Mouse (Mus musculus) 3134 (cell line): ENCODE measurements at regions not wholly inside any gene's neighbourhood (a gene's known extent, or its start where the extent isn't known, plus 50 kb on each side); places are given as distances from the start of the nearest gene placed in this dataset.

Source experiments
- DNase-seq: peaks from one replicate; pipeline ENCODE4 v3.0.0-alpha.2; 2011; ENCODE audit warnings: low spot score; ENCODE audit not compliant: insufficient read length; ENCODE audit errors: extremely low read depth

GRCm38 (mm10) chr1:186314180-186314579, 197.1 kb upstream of the Lyplal1 start:
- DNase-seq: no peak

- no peak for DNase-seq
Measured at GRCm38 (mm10) chr1:186312698-186313097, 195.6 kb upstream of the Lyplal1 start.

DNA sequence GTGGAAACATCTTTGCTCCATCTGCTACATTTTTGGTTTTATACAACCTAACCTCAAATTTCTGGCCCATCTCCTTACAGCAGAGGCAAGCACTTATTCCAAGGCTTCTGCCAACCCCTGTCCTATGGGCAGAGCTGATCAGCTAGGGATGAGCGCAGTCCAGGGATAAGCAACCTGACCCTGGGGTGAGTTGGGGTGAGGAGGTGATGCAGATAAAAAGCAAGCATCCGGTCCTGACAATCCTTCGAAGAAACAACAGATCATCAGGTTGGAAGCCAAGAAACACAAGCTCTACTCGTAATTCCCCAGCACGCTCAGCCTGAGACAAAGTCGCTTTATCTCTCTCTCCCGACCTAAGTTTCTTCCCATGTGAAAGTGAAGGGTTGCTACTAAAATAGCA, 194.9 kb upstream of the Lyplal1 start:
- no peak for DNase-seq

DNA sequence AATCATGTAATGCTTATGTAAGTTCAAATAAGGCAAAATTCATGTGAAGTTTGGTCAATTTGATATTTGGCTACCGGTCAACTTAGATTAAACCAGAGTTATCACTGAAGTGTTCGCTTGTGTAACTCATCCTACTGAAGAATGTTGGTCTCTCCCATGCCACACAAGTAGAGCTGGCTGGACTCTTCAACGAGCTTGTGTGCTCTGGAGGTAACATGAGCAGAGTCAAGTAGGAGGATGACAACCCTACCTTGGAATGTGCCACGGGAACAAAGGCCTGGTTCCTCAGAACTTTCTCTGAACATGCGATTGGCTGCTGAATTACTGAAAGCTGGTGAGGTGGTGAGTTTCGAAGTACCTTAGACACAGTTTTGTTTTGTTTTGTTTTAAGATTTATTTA, 190.5 kb upstream of the Lyplal1 start:
- DNase-seq: no peak

DNA sequence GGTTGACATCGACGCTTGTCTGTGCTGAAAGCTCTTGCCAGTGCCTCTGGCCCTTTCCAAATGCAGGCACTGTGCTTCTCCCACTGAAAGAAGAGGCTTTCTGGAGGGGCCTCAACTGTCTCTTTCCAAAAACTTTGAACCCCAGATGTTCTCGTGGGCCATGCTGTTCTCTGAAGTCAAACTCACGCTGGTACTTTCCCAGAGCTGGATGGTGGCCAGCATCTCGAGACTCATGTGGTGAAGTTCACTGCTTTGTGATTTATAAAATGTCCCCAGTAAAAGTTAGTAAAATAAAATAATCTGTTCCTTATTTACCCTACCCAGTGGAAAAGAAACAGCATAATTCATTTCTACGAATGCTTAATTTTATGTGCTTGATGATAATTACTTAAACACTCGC, 180.4 kb upstream of the Lyplal1 start:
- DNase-seq: no peak

DNA sequence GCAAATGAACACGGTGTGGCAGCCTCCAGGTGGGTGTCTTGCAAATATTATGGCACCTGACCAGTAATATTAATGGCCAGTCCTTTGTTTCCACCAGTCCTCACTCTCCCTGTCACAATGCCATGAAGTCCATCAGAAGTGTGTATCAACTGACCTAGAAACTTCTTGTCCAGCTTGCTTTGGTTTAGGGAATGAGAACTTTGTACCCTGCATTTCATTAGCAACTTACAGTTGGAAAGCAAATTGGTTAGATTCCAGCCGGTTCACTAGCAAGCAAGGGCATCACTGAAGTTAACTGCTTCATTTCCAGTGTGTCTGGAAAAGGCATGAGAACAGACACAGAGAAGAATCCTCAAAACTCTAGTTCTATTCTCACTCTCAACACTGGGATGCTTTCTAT, 178.1 kb upstream of the Lyplal1 start:
- no peak for DNase-seq

DNA sequence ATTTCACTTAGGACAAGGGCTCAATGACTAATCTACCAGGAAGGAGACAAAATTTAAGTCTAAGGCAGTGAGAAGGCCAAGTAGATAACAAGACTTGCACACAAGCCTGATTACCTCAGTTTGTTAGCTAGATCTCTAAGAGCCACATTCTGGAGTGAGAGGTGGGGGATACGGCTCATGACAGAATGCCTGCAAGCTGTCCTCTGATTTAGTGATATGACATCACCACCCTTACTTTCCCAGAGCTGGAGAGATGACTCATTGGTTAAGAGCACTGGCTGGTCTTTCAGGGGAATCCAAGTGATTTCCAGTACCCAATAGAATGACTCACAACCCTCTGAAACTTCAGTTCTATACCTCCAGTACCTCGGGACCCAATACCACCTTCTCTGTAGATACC, 177.5 kb upstream of the Lyplal1 start:
- no peak for DNase-seq

- DNase-seq: no peak
Measured at GRCm38 (mm10) chr1:186289117-186289516, 172.0 kb upstream of the Lyplal1 start.

GRCm38 (mm10) chr1:186287831-186288230, 170.7 kb upstream of the Lyplal1 start:
- no peak for DNase-seq

- DNase-seq: no peak
Measured at GRCm38 (mm10) chr1:186286401-186286800, 169.3 kb upstream of the Lyplal1 start.

GRCm38 (mm10) chr1:186277981-186278634, 161.0 kb upstream of the Lyplal1 start:
- DNase-seq: no peak

- DNase-seq: no peak
Measured at GRCm38 (mm10) chr1:186271436-186271835, 154.3 kb upstream of the Lyplal1 start.

DNA sequence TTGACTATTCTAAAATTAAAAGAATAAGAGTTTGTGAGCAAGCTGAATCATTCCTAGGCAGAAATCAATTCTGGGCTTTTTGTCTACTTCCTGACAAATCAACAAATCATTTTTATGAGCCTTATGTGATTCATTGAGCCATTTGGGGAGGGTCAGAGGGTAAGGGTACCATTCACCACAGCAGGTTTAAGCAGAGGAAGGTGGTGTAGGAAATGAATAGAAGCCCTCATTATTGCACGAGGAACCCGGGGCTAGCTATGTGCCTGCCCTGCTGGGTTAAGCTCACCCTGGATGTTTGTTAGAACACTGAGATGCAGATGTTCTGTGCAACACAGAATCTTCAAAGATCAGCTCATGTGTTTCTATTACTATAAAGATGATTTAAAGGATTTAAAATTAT, 150.2 kb upstream of the Lyplal1 start:
- DNase-seq: no peak

DNA sequence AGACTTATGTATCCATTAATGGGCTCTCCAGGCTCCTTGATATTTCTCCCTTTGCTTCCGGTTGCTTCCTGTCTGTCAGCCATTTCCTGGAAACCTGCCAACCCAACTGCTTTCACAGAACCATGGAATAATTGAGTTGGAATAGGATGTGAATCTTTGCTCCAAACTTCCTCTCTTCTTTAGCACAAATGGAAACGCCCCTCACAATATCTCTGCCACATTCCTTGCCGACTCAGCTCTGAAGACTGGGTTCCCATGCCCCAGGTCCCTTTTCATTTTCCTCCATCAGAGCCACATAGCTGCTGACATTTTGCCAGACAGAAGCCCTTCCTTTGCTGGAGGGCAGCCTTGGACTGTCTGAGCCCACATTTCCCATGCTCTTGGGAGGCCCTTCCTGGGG, 147.5 kb upstream of the Lyplal1 start:
- no peak for DNase-seq

DNA sequence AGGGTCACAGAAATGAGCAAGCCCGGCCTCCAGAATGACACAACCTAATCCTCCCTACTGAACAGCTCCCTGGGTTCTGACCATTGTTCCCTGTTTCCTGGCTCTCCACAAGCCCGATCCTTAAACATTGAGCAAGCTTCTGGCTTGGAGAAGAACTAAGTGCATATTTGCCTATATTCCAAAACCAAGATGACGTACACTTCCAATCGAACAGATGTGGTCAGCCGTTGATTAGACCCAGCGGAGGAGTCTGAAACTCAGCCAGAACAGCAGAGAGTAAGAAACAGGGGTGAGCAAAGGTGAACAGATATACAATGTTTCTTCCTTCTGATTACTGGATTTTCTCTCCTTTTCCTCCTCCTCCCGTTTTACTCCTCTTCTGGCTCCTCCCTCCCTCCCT, 146.8 kb upstream of the Lyplal1 start:
- no peak for DNase-seq

DNA sequence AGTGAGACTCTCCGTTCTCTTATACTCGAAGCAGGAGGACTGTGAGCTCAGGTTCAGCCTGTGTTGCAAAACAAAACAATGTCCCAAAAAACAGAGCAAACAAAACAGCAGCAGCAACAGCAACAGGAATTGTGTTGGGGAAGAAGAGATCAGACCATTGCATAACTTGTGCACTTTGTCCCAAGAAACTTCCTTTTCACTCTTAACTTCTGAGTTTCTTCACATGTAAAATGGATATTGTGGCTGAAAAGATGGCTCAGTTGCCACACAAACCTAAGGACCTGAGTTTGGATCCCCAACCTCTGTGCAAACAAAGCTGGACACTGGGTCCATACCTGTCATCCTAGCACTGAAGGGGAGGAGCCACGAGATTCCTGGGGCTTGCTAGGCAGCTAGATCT, 146.1 kb upstream of the Lyplal1 start:
- no peak for DNase-seq

- DNase-seq: no peak
Measured at GRCm38 (mm10) chr1:186262040-186262439, 144.9 kb upstream of the Lyplal1 start.

DNA sequence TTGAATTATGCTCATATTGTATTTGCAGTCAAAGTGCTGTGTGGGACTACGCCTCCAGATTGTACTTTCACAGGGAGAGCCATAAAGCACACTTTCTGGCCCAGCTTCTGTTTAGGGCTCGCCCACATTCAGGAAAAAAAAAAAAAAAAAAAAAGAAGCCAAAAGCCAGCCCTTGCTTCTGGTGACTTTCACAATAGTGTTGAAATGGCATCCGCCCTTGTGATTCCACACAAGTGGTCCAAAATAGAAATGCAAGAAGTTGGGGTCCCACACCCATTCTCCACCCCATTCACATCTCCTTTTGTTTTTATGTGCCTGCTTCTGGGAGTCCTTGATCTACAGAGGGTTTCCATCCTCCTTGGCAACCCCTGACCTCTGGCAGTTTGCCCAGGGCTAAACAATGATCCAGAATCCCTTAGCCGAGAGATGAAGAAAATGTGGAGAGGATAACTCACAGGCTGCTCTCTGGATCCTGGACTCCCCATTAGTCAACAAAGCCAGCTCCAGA, 144.3 kb upstream of the Lyplal1 start:
- no peak for DNase-seq

DNA sequence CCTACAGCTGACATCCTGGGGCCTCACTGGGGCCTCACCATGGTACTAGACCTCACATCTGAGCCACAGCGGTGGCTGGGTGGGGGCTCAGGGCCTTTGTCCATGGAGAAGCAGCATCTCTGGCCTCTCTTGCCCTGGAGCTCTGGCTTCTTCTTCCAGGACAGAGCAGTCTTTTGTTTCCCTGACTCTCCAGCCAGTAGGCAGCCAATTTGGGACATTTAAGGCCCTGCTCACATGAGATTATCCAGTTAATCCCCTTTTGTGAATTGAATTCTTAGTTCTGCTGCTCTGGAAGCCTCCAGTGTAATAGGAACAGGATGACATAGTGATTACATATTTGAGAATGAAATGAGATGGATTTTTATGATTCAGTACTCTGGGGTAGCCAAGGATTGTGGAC, 140.5 kb upstream of the Lyplal1 start:
- no peak for DNase-seq

DNA sequence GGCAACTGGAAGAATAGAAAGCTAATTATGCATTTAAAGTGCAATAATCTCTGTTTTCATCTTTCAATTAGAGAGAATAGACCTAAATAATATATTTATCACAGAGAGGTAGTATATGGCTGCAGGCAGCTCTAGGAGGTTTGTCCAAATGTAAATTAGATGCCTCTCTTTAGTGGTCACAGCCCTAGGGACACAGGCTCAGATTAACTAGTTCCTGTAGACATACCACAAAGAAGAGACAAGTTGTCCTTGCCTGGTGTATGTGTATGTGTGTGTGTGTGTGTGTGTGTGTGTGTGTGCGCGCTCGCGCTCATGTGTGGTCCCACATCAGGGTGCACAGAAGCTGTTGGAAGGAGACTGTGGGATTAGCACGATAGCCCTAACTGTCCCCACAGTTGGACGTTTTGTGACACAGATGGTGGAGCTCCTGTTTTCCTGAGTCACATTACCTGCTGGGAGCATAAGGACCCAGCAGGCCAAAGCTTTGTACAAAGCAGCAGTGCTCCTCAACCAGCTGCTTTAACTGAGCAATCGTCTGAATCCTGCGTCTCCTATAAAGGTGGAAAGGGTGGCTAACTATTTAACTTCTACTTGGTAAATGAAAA, 138.5 kb upstream of the Lyplal1 start:
- no peak for DNase-seq

DNA sequence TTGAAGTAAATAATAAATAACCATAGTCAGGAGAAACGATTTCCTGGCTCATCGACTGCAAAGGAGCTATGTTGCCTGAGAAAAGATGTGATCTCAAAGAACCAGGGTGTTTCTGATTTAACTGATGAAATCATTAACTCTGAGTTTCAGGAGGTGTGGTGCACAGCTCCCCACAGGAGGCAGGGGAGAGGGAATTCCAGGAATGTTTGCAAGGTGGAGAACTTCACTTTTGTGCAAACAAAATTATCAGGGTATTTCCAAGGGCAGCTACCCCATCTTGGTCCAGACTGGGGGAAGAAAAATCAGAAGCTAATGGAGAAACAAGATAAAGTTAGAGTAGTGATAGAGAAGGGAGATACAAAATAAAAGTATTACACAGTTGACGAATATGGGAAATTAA, 137.4 kb upstream of the Lyplal1 start:
- no peak for DNase-seq

DNA sequence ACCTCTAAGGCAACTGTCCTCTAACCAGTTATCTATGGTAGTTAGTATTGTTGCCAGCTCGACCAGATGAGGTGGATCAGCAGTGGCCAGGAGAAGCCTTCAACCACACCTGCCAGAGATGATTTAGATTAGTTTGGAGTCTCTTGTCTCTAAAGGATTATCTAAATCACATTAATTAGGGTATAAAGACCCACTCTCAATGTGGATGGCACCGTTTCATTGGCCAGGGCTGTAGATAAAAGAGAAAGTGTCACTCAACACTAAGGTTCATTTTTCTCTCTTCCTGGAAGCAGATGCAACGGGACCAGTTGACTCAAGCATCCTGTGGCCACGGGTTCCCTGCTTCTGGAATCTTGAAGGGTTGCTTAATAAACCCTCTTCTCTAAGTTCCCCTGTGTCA, 135.4 kb upstream of the Lyplal1 start:
- DNase-seq: no peak

- DNase-seq: no peak
Measured at GRCm38 (mm10) chr1:186250316-186250715, 133.2 kb upstream of the Lyplal1 start.
